Mouse (Mus musculus): Measurements from ENCODE around the gene Arl3. TPM values are rescaled to one million over a fixed set of nuclear protein-coding genes. Genes with fewer than 3 reads are reported as not detected.

Gene Arl3
- total and polyA plus RNA-seq, 2 experiments from 2014 or later: 66.2 to 220 TPM

GRCm38 (mm10) chr19:46497230-46497629, 75.8 kb downstream of the Arl3 start:
- 71% methylated on average over 2 of the region's 2 CpGs for WGBS
- no peak overlapping the region for H3K27ac ChIP-seq
- no peak overlapping the region for H3K4me2 ChIP-seq (ENCODE audit: low read depth, low read length)
- no peak overlapping the region for H3K9ac ChIP-seq (replicated peaks; ENCODE audit: low read length)
- no peaks in the 10 kb centered on the region for H3K27me3 ChIP-seq (ENCODE audit: insufficient read depth, low read length)
- no peak for ATAC-seq
- H3K9me3 ChIP-seq (ENCODE audit: low read length): no peaks in the 10 kb centered on the region
- H3K36me3 ChIP-seq (ENCODE audit: insufficient read depth, low read length): no peaks in the 10 kb centered on the region
- no peak for TF ChIP-seq CTCF (IDR thresholded peaks at IDR 0.05; ENCODE audit: low read depth)
- H3K4me3 ChIP-seq (ENCODE audit: low read length): no peak overlapping the region
- no peak for DNase-seq (ENCODE audit: low spot score)
- no peaks in the 10 kb centered on the region for H3K4me1 ChIP-seq (ENCODE audit: insufficient read depth, low read length)

DNA sequence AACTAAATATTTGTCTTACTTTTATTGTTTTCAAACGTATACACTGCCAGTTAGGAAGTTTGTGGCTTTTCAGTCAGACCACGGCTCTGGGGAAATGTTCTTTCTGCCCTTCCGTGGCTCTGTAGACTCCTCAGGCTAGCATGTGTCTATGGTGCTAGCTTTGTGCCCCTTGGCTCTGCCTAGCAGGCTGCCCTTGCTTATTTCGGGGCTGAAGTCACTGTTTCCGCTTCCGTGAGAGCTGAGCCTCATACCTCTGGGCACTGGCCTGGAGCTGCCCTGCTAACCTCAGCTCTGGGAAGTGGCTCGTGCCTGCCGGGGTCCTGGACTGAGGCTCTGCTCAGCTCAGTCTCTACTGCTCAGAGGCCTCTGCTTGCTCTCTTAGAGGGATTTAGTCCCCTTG, 77.9 kb downstream of the Arl3 start:
- WGBS: 78% methylated on average over 8 of the region's 8 CpGs
- TF ChIP-seq CTCF (IDR thresholded peaks at IDR 0.05; ENCODE audit: low read depth): no peak
- H3K27ac ChIP-seq: no peak overlapping the region
- no peak overlapping the region for H3K4me2 ChIP-seq (ENCODE audit: low read depth, low read length)
- no peak overlapping the region for H3K9ac ChIP-seq (replicated peaks; ENCODE audit: low read length)
- H3K36me3 ChIP-seq (ENCODE audit: insufficient read depth, low read length): no peaks in the 10 kb centered on the region
- ATAC-seq: no peak
- H3K4me1 ChIP-seq (ENCODE audit: insufficient read depth, low read length): no peaks in the 10 kb centered on the region
- no peak for DNase-seq (ENCODE audit: low spot score)
- no peaks in the 10 kb centered on the region for H3K27me3 ChIP-seq (ENCODE audit: insufficient read depth, low read length)
- no peak overlapping the region for H3K4me3 ChIP-seq (ENCODE audit: low read length)
- H3K9me3 ChIP-seq (ENCODE audit: low read length): no peaks in the 10 kb centered on the region

DNA sequence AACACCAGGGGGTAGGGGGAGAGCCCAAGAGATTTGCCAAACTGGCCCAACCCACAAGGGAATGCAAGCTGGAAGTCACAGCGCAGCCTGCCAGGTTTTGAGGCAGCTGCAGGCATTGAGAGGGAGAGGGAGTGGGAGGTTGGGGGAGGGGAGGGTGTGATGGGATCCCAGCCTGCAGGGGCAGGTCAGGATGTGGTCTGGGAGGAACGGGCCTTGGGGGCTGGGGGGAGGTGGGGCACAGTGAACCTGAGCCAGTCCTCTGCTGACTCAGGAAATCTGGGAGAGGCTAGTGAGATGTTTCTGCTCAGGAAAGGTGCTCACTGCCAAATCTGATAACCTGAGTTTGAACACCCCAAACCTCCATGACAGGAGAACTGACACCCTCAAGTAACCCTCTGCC, 82.4 kb downstream of the Arl3 start:
- 4% methylated on average over 2 of the region's 2 CpGs for WGBS

DNA sequence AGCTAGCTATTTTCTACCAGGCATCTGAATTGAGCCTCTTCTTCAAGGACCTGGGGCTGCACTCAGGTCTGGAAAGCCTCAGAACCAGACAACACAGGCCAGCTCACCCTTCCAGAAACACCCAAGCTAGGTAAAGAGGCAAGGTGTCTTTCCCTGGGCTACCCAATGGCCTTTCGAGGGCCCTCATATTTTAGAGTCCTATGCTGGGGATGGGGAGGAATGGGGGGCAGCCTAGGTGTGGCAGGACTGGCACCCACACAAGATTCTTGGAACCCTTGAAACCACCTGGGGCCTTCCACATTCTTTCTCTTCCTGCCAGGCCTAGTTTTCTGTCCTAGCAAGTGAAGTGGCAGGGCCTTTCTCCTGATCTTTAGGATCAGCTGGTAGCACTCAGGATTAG, 83.5 kb downstream of the Arl3 start:
- DNase-seq (ENCODE audit: low spot score) (no peak), ATAC-seq (no peak)
- H3K4me3 ChIP-seq (ENCODE audit: low read length): no peak overlapping the region
- no peak overlapping the region for H3K27ac ChIP-seq
- H3K9ac ChIP-seq (replicated peaks; ENCODE audit: low read length): no peak overlapping the region
- no peak overlapping the region for H3K4me2 ChIP-seq (ENCODE audit: low read depth, low read length)
- 100% methylated on average over 1 of the region's 1 CpGs for WGBS
- 0 out of 2 replicates have a peak, but pooled peaks cover 12% of the 10 kb centered on the region for H3K36me3 ChIP-seq (ENCODE audit: insufficient read depth, low read length)
- no peak for TF ChIP-seq CTCF (IDR thresholded peaks at IDR 0.05; ENCODE audit: low read depth)
- no peaks in the 10 kb centered on the region for H3K9me3 ChIP-seq (ENCODE audit: low read length)
- H3K4me1 ChIP-seq (ENCODE audit: insufficient read depth, low read length): peaks cover 7% of the 10 kb centered on the region; the same call in 1 of the 2 replicates
- no peaks in the 10 kb centered on the region for H3K27me3 ChIP-seq (ENCODE audit: insufficient read depth, low read length)

More for the DNA sequence above, 82.4 kb downstream of the Arl3 start:
- H3K4me1 ChIP-seq (ENCODE audit: insufficient read depth, low read length): no peaks in the 10 kb centered on the region
- ATAC-seq (no peak), DNase-seq (ENCODE audit: low spot score) (peak; percentile 36)
- no peak overlapping the region for H3K4me2 ChIP-seq (ENCODE audit: low read depth, low read length)
- H3K4me3 ChIP-seq (ENCODE audit: low read length): no peak overlapping the region
- H3K9me3 ChIP-seq (ENCODE audit: low read length): no peaks in the 10 kb centered on the region
- no peak for TF ChIP-seq CTCF (IDR thresholded peaks at IDR 0.05; ENCODE audit: low read depth)
- H3K36me3 ChIP-seq (ENCODE audit: insufficient read depth, low read length): 0 out of 2 replicates have a peak, but pooled peaks cover 12% of the 10 kb centered on the region
- no peak overlapping the region for H3K9ac ChIP-seq (replicated peaks; ENCODE audit: low read length)
- H3K27me3 ChIP-seq (ENCODE audit: insufficient read depth, low read length): no peaks in the 10 kb centered on the region
- H3K27ac ChIP-seq: no peak overlapping the region

- Histone ChIP-seq H3K4me1 (ENCODE audit: insufficient read depth, low read length) (peaks cover 27% of the 10 kb centered on the region), H3K9me3 (ENCODE audit: low read length) (no peaks in the 10 kb centered on the region), H3K9ac (replicated peaks; ENCODE audit: low read length) (no peak overlapping the region), H3K27ac (no peak overlapping the region), H3K4me3 (ENCODE audit: low read length) (no peak overlapping the region), H3K27me3 (ENCODE audit: insufficient read depth, low read length) (no peaks in the 10 kb centered on the region), H3K4me2 (ENCODE audit: low read depth, low read length) (no peak overlapping the region), H3K36me3 (ENCODE audit: insufficient read depth, low read length) (0 out of 2 replicates have a peak, but pooled peaks cover 12% of the 10 kb centered on the region)
- no peak for TF ChIP-seq CTCF (IDR thresholded peaks at IDR 0.05; ENCODE audit: low read depth)
- no peak for ATAC-seq
- DNase-seq (ENCODE audit: low spot score): no peak
- WGBS: 68% methylated on average over 2 of the region's 2 CpGs
These were observed 86.3 kb downstream of the Arl3 start for GRCm38 (mm10) chr19:46486709-46487108.

- Histone ChIP-seq H3K27ac (peak overlapping the region; percentile 83; the same call in 1 of the 2 replicates), H3K4me3 (ENCODE audit: low read length) (no peak overlapping the region), H3K4me2 (ENCODE audit: low read depth, low read length) (no peak overlapping the region), H3K9ac (replicated peaks; ENCODE audit: low read length) (no peak overlapping the region), H3K4me1 (ENCODE audit: insufficient read depth, low read length) (peaks cover 27% of the 10 kb centered on the region), H3K27me3 (ENCODE audit: insufficient read depth, low read length) (no peaks in the 10 kb centered on the region), H3K9me3 (ENCODE audit: low read length) (no peaks in the 10 kb centered on the region), H3K36me3 (ENCODE audit: insufficient read depth, low read length) (0 out of 2 replicates have a peak, but pooled peaks cover 12% of the 10 kb centered on the region)
- DNase-seq (ENCODE audit: low spot score): no peak
- TF ChIP-seq CTCF (IDR thresholded peaks at IDR 0.05; ENCODE audit: low read depth): no peak
- ATAC-seq: no peak
- WGBS: 79% methylated on average over 9 of the region's 9 CpGs
These were observed 87.2 kb downstream of the Arl3 start for GRCm38 (mm10) chr19:46485847-46486246.

DNA sequence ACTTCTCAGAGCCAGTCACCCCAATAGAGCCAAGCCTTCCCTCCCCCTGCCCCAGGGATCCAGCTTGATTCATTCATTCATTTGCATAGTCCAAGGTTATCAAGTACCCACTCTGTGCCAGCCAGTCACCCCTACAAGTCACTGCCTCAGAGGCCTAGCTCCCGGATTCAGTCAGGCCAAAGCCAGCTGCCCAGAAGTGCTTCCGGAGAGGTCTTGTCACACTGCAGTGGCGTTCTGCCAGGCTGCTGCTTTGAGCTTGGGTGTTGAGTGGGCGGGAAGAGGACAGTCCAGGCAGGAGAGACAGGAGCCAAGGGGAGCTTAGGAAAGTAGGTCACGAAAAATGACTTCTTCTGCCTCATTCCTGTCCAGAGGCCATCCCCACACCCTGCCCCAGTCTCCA, 88.5 kb downstream of the Arl3 start:
- H3K9ac ChIP-seq (replicated peaks; ENCODE audit: low read length): no peak overlapping the region
- H3K27me3 ChIP-seq (ENCODE audit: insufficient read depth, low read length): no peaks in the 10 kb centered on the region

More for the DNA sequence above, 88.5 kb downstream of the Arl3 start:
- DNase-seq (ENCODE audit: low spot score): peak; percentile 77
- no peak overlapping the region for H3K4me3 ChIP-seq (ENCODE audit: low read length)
- peak overlapping the region; percentile 83 for H3K27ac ChIP-seq
- WGBS: 38% methylated on average over 5 of the region's 5 CpGs
- no peak overlapping the region for H3K4me2 ChIP-seq (ENCODE audit: low read depth, low read length)
- H3K4me1 ChIP-seq (ENCODE audit: insufficient read depth, low read length): peaks cover 27% of the 10 kb centered on the region
- no peak for TF ChIP-seq CTCF (IDR thresholded peaks at IDR 0.05; ENCODE audit: low read depth)
- peak; percentile 41; the same call in 1 of the 2 replicates for ATAC-seq
- 0 out of 2 replicates have a peak, but pooled peaks cover 12% of the 10 kb centered on the region for H3K36me3 ChIP-seq (ENCODE audit: insufficient read depth, low read length)
- H3K9me3 ChIP-seq (ENCODE audit: low read length): no peaks in the 10 kb centered on the region

All from hindbrain, postnatal 0 days (tissue).